Mouse (Mus musculus): ENCODE results near the gene Slc1a7.

Slc1a7 gene

GRCm38 (mm10) chr4:108015067-108015765 lies 47.1 kb downstream of the Slc1a7 start:
- no peak for DNase-seq

- peak; percentile 59 for DNase-seq
Measured at GRCm38 (mm10) chr4:108016321-108016720, 48.2 kb downstream of the Slc1a7 start.

- no peak for DNase-seq
Measured at GRCm38 (mm10) chr4:108017839-108018238, 49.7 kb downstream of the Slc1a7 start.

GRCm38 (mm10) chr4:108018241-108018923 lies 50.2 kb downstream of the Slc1a7 start:
- no peak for DNase-seq

- no peak for DNase-seq
Measured at GRCm38 (mm10) chr4:108018961-108019921, 51.1 kb downstream of the Slc1a7 start.

GRCm38 (mm10) chr4:108020178-108020577 lies 52.0 kb downstream of the Slc1a7 start:
- no peak for DNase-seq

GRCm38 (mm10) chr4:108023186-108023585 lies 55.1 kb downstream of the Slc1a7 start:
- DNase-seq, result no peak

- no peak for DNase-seq
Measured at GRCm38 (mm10) chr4:108024641-108025040, 56.5 kb downstream of the Slc1a7 start.

GRCm38 (mm10) chr4:108025269-108025668 lies 57.1 kb downstream of the Slc1a7 start:
- DNase-seq, result no peak

- DNase-seq, result no peak
Measured at GRCm38 (mm10) chr4:108026193-108026592, 58.1 kb downstream of the Slc1a7 start.

- no peak for DNase-seq
Measured at GRCm38 (mm10) chr4:108030888-108031501, 62.9 kb downstream of the Slc1a7 start.

GRCm38 (mm10) chr4:108031502-108032351 lies 63.6 kb downstream of the Slc1a7 start:
- no peak for DNase-seq

GRCm38 (mm10) chr4:108032352-108032849 lies 64.3 kb downstream of the Slc1a7 start:
- DNase-seq, result no peak

GRCm38 (mm10) chr4:108033041-108033764 lies 65.1 kb downstream of the Slc1a7 start:
- DNase-seq, result no peak

- DNase-seq, result no peak
Measured at GRCm38 (mm10) chr4:108037027-108037426, 68.9 kb downstream of the Slc1a7 start.

- DNase-seq, result no peak
Measured at GRCm38 (mm10) chr4:108045136-108046107, 77.3 kb downstream of the Slc1a7 start.

- no peak for DNase-seq
Measured at GRCm38 (mm10) chr4:108046136-108046535, 78.0 kb downstream of the Slc1a7 start.

GRCm38 (mm10) chr4:108051687-108052274 lies 83.6 kb downstream of the Slc1a7 start:
- peak; percentile 79 for DNase-seq

GRCm38 (mm10) chr4:108052673-108053072 lies 84.5 kb downstream of the Slc1a7 start:
- DNase-seq, result no peak
